Mouse (Mus musculus): ENCODE measurements around the gene S1pr1.

Gene S1pr1

DNA sequence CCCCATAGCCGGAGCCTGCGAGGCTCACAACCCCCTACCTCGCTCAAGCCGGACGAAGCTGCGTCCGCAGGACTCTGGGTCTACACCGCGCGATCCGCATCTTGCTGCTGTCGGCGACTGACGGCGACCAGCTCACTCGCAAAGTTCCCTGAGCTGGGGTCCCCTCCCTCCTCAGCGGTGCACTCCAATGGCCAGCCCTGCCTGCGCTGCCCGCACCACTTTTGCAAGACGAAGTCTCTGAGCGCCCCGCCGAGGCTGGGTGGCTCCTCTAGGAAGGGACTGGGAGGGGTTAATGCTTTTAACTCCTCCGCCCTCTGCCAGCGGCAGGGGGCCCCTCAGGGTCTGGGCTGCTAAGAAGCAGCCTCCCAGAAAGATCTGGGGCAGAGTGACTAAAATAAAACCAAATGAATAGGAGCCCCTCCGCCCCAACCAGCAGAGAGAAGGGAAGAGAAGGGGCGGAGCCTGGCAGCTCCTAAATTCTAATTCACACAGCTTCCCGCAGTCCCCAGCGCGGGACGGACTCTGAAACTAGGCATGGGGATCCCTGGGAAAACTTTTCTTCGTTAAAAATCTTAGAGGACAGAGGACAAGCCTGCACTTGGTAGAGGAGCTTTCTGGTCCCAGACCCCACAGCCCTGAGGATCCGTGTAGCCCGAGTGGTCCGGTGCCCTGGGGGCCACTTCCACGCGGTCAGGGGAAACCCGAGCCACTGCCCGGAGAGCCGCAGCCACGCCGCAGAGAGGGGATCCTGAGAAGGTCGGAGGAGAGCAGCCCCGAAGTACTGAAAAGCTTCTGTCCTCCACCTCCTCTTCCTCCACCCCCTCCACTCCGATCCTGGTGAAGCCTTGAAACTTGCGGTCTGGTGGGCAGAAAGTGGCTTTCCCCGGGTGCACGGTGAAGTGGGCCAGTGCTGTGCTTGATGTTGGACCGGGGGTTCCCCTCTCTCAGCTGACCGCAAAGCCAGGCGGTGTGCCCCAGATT lies at the start of gene S1pr1:
TSS of gene S1pr1 (minus strand) at position 402 of the 981 bp plus-strand sequence.
- peak; percentile 23 to 62 for DNase-seq (ENCODE audit: low spot score in 2 of 2)

GRCm38 (mm10) chr3:115763292-115763691 lies 48.4 kb upstream of the S1pr1 start:
- DNase-seq (ENCODE audit: low spot score in 2 of 2): no peak

GRCm38 (mm10) chr3:115762841-115763240 lies 48.0 kb upstream of the S1pr1 start:
- no peak for DNase-seq (ENCODE audit: low spot score in 2 of 2)

DNA sequence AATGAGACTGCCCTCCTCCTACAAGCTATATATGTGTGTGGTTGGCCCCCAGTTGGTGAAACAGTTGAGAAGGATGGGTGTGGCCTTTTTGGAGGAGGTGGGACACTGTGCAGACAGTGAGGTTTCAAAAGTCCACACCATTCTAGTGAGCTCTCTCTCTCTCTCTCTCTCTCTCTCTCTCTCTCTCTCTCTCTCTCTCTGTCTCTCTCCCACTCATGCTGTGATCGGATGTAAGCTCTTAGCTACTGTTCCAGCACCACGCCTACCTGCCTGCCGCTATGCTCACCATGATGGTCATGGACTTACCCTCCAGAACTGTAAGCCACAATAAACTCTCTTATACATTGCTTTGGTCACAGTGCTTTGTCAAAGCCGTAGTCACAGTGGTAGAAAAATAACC lies 44.8 kb upstream of the S1pr1 start:
- no peak for DNase-seq (ENCODE audit: low spot score in 2 of 2)

GRCm38 (mm10) chr3:115758455-115758912 lies 43.6 kb upstream of the S1pr1 start:
- peak; percentile 9 to 11 for DNase-seq (ENCODE audit: low spot score in 2 of 2)

GRCm38 (mm10) chr3:115754466-115754865 lies 39.6 kb upstream of the S1pr1 start:
- DNase-seq (ENCODE audit: low spot score in 2 of 2): no peak

DNA sequence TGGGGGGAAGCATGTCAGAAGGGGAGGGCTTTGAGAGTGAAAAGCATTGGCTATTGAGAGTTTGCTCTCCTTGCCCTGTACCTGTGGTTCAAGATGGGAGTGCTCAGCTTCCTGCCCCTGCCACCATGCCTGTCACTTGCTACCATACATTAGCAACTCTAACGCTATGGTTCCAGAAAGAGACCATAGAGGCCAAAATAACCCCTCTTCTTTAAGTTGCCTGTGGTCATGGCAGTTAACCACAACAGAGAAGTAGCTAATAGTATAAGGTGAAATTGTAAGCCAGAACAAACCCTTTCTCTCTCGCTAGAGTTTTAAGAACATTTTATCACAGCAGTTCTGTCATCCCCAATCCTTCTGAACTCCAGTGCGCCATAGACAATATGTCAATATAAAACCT lies 35.5 kb upstream of the S1pr1 start:
- no peak for DNase-seq (ENCODE audit: low spot score in 2 of 2)

- DNase-seq (ENCODE audit: low spot score in 2 of 2): no peak
Observed at GRCm38 (mm10) chr3:115748289-115748989, 33.6 kb upstream of the S1pr1 start.

- no peak for DNase-seq (ENCODE audit: low spot score in 2 of 2)
Observed at GRCm38 (mm10) chr3:115746511-115746910, 31.6 kb upstream of the S1pr1 start.

DNA sequence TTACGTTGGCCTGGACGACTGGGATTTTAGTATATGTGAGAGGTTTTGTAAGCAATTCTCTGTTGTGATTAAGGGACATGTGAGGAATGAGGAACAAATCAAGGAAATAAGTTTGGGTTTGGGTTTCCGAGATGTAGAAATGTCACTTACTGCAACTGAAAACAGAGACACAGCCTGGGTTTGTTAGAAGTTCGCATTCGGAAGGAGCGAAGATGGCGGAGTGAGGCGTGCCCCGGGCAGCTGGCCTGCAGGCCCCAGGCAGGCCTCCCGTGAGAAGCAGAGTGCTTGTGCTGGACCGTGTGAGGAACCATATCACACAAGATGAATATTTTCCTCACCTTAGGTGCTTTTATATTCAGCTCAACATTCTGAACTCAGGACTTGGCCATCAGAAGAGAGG lies 30.2 kb upstream of the S1pr1 start:
- no peak for DNase-seq (ENCODE audit: low spot score in 2 of 2)

- no peak for DNase-seq (ENCODE audit: low spot score in 2 of 2)
Observed at GRCm38 (mm10) chr3:115738524-115738923, 23.7 kb upstream of the S1pr1 start.

GRCm38 (mm10) chr3:115737785-115738318 lies 23.0 kb upstream of the S1pr1 start:
- no peak for DNase-seq (ENCODE audit: low spot score in 2 of 2)

GRCm38 (mm10) chr3:115735540-115735939 lies 20.7 kb upstream of the S1pr1 start:
- DNase-seq (ENCODE audit: low spot score in 2 of 2): no peak

- no peak for DNase-seq (ENCODE audit: low spot score in 2 of 2)
Observed at GRCm38 (mm10) chr3:115734841-115735240, 20.0 kb upstream of the S1pr1 start.

GRCm38 (mm10) chr3:115730336-115730735 lies 15.5 kb upstream of the S1pr1 start:
- DNase-seq (ENCODE audit: low spot score in 2 of 2): no peak

GRCm38 (mm10) chr3:115729187-115729586 lies 14.3 kb upstream of the S1pr1 start:
- no peak for DNase-seq (ENCODE audit: low spot score in 2 of 2)

DNA sequence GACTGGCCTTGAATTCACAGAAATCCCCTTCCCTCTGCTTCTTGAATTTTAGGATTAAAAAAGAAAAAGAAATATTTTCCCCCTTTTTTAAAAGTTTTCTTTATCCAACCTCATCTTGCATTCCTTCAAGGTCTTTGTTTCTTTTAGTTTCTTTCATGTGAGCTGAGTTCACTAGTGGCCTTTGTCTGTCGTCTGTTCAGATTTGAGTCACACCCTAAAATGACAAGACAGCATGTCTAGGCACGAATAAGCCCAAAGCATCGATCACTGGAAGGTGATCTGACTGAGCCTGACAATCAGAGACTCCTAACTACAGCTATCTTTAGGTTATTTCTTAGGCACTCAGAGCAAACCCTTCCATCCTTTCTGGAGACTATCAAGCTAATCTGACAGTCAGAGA lies 13.3 kb upstream of the S1pr1 start:
- no peak for DNase-seq (ENCODE audit: low spot score in 2 of 2)

- DNase-seq (ENCODE audit: low spot score in 2 of 2): no peak
Observed at GRCm38 (mm10) chr3:115718886-115719285, 4.0 kb upstream of the S1pr1 start.

GRCm38 (mm10) chr3:115715900-115716515 lies 1.1 kb upstream of the S1pr1 start:
- DNase-seq (ENCODE audit: low spot score in 2 of 2): no peak

GRCm38 (mm10) chr3:115714049-115714435 lies 830 bp downstream of the S1pr1 start:
- DNase-seq (ENCODE audit: low spot score in 2 of 2): no peak

DNA sequence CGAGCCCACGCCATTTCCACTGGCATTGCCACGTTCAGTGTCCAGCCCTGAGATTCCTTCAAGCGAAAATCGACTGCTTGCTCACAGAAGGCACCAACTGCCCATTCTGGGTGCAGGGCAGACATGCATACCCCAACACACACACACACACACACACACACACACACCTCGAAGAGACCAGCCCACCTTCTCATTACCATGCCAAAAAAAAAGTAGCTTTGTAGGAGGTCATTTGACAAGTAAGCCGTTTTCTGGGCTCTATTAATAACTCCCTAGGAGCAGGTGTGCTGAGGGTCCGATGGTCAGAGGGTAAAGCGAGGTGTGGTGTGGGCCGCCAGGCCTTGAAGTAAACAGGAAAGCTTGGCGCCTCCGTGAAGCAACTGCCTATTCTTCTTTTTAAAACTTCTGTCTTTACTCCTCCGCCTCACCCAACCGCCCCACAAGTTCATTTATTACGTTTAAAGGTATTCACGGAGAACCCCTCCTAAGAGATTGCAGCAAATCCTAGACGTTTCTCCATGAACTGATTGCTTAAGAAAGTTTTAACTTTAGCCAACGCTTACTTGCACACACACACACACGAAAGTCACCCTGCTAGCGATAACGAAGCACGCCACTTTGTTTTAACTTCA lies 1.3 kb downstream of the S1pr1 start:
- DNase-seq (ENCODE audit: low spot score in 2 of 2): no peak

Measured in urinary bladder, postnatal 36 days (tissue).